Mouse (Mus musculus) forebrain, embryonic 11.5 days (tissue): ENCODE results near the gene Tes. TPM values are rescaled to one million over a fixed set of nuclear protein-coding genes. Genes with fewer than 3 reads are reported as not detected.

ENCODE experiments used
- ATAC-seq: fragments of 200-750 bp; cut with Nextera tagmentation; replicated peaks from 2 replicates; pipeline ENCODE4 v1.8.0; 2017; ENCODE audit warnings: moderate TSS enrichment; ENCODE audit not compliant: low FRiP score
- DNase-seq: peaks from one replicate; pipeline ENCODE4 v3.0.0-alpha.2; 2017; ENCODE audit warnings: low spot score
- H3K27ac ChIP-seq: fragments of 300-500 bp; sonication (generic); 2 replicates; pipeline ENCODE4 v1.5.1; 2014; ENCODE audit warnings: low read depth, low read length
- H3K27me3 ChIP-seq: fragments of 300-500 bp; sonication (generic); 2 replicates; pipeline ENCODE4 v1.6.1; 2014; ENCODE audit warnings: mild to moderate bottlenecking, low read length, mixed read lengths; ENCODE audit not compliant: control insufficient read depth, insufficient read depth
- H3K36me3 ChIP-seq: fragments of 300-500 bp; sonication (generic); 2 replicates; pipeline ENCODE4 v1.6.1; 2014; ENCODE audit warnings: mild to moderate bottlenecking, low read length, moderate library complexity, mixed read lengths; ENCODE audit not compliant: control insufficient read depth, insufficient read depth
- H3K4me1 ChIP-seq: fragments of 300-500 bp; sonication (generic); replicated peaks from 2 replicates; pipeline ENCODE4 v1.6.1; 2014; ENCODE audit warnings: low read length, mixed read lengths; ENCODE audit not compliant: control insufficient read depth, insufficient read depth
- H3K4me2 ChIP-seq: fragments of 300-500 bp; sonication (generic); 2 replicates; pipeline ENCODE4 v1.6.1; 2014; ENCODE audit warnings: low read depth, mild to moderate bottlenecking, low read length, moderate library complexity, mixed read lengths; ENCODE audit not compliant: severe bottlenecking
- H3K4me3 ChIP-seq: fragments of 300-500 bp; sonication (generic); 2 replicates; pipeline ENCODE4 v1.5.1; 2014; ENCODE audit warnings: low read depth, low read length
- H3K9ac ChIP-seq: fragments of 300-500 bp; sonication (generic); 2 replicates; pipeline ENCODE4 v1.6.1; 2014; ENCODE audit warnings: low read length
- H3K9me3 ChIP-seq: fragments of 300-500 bp; sonication (generic); 2 replicates; pipeline ENCODE4 v1.6.1; 2016; ENCODE audit warnings: low read length, mixed read lengths; ENCODE audit not compliant: control insufficient read depth
- WGBS: fragments of 180-500 bp; shearing (Covaris S2); extraction: QIAGEN DNeasy Blood & Tissue Kit; methylation state at CpG from one replicate; pipeline ENCODE4 v1.1.7; 2014; 5-methylcytosine and 5-hydroxymethylcytosine counted together
- polyA plus RNA-seq: library from polyadenylated mRNA; unstranded; fragments of >200 nt; fragmentation: Nextera tagmentation; extraction: Ambion mirVana; gene quantifications from 2 replicates; pipeline ENCODE4 v1.2.1, GENCODE M21; 2014

The Tes gene
- 34.6 and 38.3 TPM in 2 replicates for polyA plus RNA-seq

GRCm38 (mm10) chr6:17064936-17065790, at the start of gene Tes:
Gene Tes (plus strand): TSS chr6:17065149.
- peak within 1 kb of the TSS; percentile 79 for H3K4me3 ChIP-seq
- H3K9ac ChIP-seq: peak within 1 kb of the TSS; percentile 72
- H3K27ac ChIP-seq: no peak within 1 kb of the TSS
- H3K4me2 ChIP-seq: peak within 1 kb of the TSS; percentile 96
- H3K9me3 ChIP-seq: no peaks in the 10 kb centered on the region
- H3K36me3 ChIP-seq: no peaks in the 10 kb centered on the region
- DNase-seq (peak; percentile 88), ATAC-seq (peak; percentile 98)
- H3K4me1 ChIP-seq: no peaks in the 10 kb centered on the region
- WGBS: under 1% methylated on average over 63 of the region's 63 CpGs
- peaks cover 6% of the 10 kb centered on the region for H3K27me3 ChIP-seq

GRCm38 (mm10) chr6:17025886-17026285, 39.1 kb upstream of the Tes start:
- no peaks in the 10 kb centered on the region for H3K27me3 ChIP-seq
- no peak overlapping the region for H3K27ac ChIP-seq
- H3K4me3 ChIP-seq: no peak overlapping the region
- H3K4me1 ChIP-seq: no peaks in the 10 kb centered on the region
- H3K9me3 ChIP-seq: no peaks in the 10 kb centered on the region
- 57% methylated on average over 7 of the region's 7 CpGs for WGBS
- ATAC-seq (no peak), DNase-seq (no peak)
- no peak overlapping the region for H3K4me2 ChIP-seq
- H3K9ac ChIP-seq: no peak overlapping the region
- no peaks in the 10 kb centered on the region for H3K36me3 ChIP-seq

GRCm38 (mm10) chr6:17027572-17027971, 37.4 kb upstream of the Tes start:
- H3K9me3 ChIP-seq: no peaks in the 10 kb centered on the region
- H3K36me3 ChIP-seq: no peaks in the 10 kb centered on the region
- H3K4me2 ChIP-seq: no peak overlapping the region
- H3K4me1 ChIP-seq: peaks cover 3% of the 10 kb centered on the region; the same call in 1 of the 2 replicates
- no peaks in the 10 kb centered on the region for H3K27me3 ChIP-seq
- DNase-seq (no peak), ATAC-seq (no peak)
- no peak overlapping the region for H3K9ac ChIP-seq
- H3K4me3 ChIP-seq: no peak overlapping the region
- H3K27ac ChIP-seq: no peak overlapping the region
- WGBS: 30% methylated on average over 8 of the region's 8 CpGs

- H3K36me3 ChIP-seq: no peaks in the 10 kb centered on the region
- peaks cover 3% of the 10 kb centered on the region; the same call in 1 of the 2 replicates for H3K4me1 ChIP-seq
- DNase-seq (no peak), ATAC-seq (no peak)
- H3K4me2 ChIP-seq: no peak overlapping the region
- H3K4me3 ChIP-seq: no peak overlapping the region
- no peaks in the 10 kb centered on the region for H3K27me3 ChIP-seq
- 90% methylated on average over 8 of the region's 8 CpGs for WGBS
- H3K9ac ChIP-seq: no peak overlapping the region
- no peak overlapping the region for H3K27ac ChIP-seq
- H3K9me3 ChIP-seq: no peaks in the 10 kb centered on the region
Observed at GRCm38 (mm10) chr6:17028809-17029208, 36.1 kb upstream of the Tes start.

GRCm38 (mm10) chr6:17032231-17032728, 32.7 kb upstream of the Tes start:
- no peak overlapping the region for H3K4me3 ChIP-seq
- peak; percentile 39; the same call in 1 of the 2 replicates for ATAC-seq
- H3K27me3 ChIP-seq: no peaks in the 10 kb centered on the region
- no peak for DNase-seq
- no peak overlapping the region for H3K9ac ChIP-seq
- H3K27ac ChIP-seq: no peak overlapping the region
- H3K4me2 ChIP-seq: no peak overlapping the region
- 2% methylated on average over 2 of the region's 2 CpGs for WGBS
- H3K4me1 ChIP-seq: peaks cover 3% of the 10 kb centered on the region; the same call in 1 of the 2 replicates
- no peaks in the 10 kb centered on the region for H3K36me3 ChIP-seq
- H3K9me3 ChIP-seq: no peaks in the 10 kb centered on the region

- peaks cover 3% of the 10 kb centered on the region; the same call in 1 of the 2 replicates for H3K4me1 ChIP-seq
- ATAC-seq: no peak
- no peaks in the 10 kb centered on the region for H3K36me3 ChIP-seq
- H3K4me3 ChIP-seq: no peak overlapping the region
- H3K27ac ChIP-seq: no peak overlapping the region
- H3K27me3 ChIP-seq: no peaks in the 10 kb centered on the region
- WGBS: 100% methylated on average over 2 of the region's 2 CpGs
- no peak for DNase-seq
- no peak overlapping the region for H3K4me2 ChIP-seq
- no peak overlapping the region for H3K9ac ChIP-seq
- H3K9me3 ChIP-seq: no peaks in the 10 kb centered on the region
Observed at GRCm38 (mm10) chr6:17034095-17034494, 30.9 kb upstream of the Tes start.

GRCm38 (mm10) chr6:17035228-17035627, 29.7 kb upstream of the Tes start:
- Histone ChIP-seq H3K36me3 (no peaks in the 10 kb centered on the region), H3K27ac (no peak overlapping the region), H3K27me3 (no peaks in the 10 kb centered on the region), H3K4me3 (no peak overlapping the region), H3K9me3 (no peaks in the 10 kb centered on the region), H3K4me2 (no peak overlapping the region), H3K4me1 (peaks cover 3% of the 10 kb centered on the region; the same call in 1 of the 2 replicates), H3K9ac (no peak overlapping the region)
- ATAC-seq: no peak
- DNase-seq: no peak

- H3K27ac ChIP-seq: no peak overlapping the region
- H3K4me2 ChIP-seq: no peak overlapping the region
Observed at GRCm38 (mm10) chr6:17051432-17052025, 13.4 kb upstream of the Tes start.

More at GRCm38 (mm10) chr6:17051432-17052025, 13.4 kb upstream of the Tes start:
- no peak overlapping the region for H3K4me3 ChIP-seq
- no peaks in the 10 kb centered on the region for H3K4me1 ChIP-seq
- no peak for ATAC-seq
- H3K36me3 ChIP-seq: no peaks in the 10 kb centered on the region
- H3K9ac ChIP-seq: no peak overlapping the region
- no peak for DNase-seq
- WGBS: 78% methylated on average over 4 of the region's 4 CpGs
- no peaks in the 10 kb centered on the region for H3K9me3 ChIP-seq
- no peaks in the 10 kb centered on the region for H3K27me3 ChIP-seq
